Mouse (Mus musculus) G1E (cell line): ENCODE results near the gene Pcbp1. TPM values are rescaled to one million over a fixed set of nuclear protein-coding genes. Genes with fewer than 3 reads are reported as not detected.
"Not testable (repeated sequence)": the region's sequence is repeated elsewhere in the genome, so short reads cannot be mapped to it uniquely, and the experiment has no call there.

Experiments
- ATAC-seq: 2 replicates; pipeline ENCODE4 v1.8.0; 2016; ENCODE audit warnings: mild to moderate bottlenecking; ENCODE audit not compliant: insufficient number of reproducible peaks, poor library complexity, low FRiP score, severe bottlenecking; ENCODE audit errors: extremely low read depth
- DNase-seq: peaks from one replicate; pipeline ENCODE4 v3.0.0; 2012; ENCODE audit warnings: low spot score
- H3K27me3 ChIP-seq: 2 replicates; pipeline ENCODE4 v1.6.1; 2012; ENCODE audit warnings: mild to moderate bottlenecking, low read length, inconsistent platforms; ENCODE audit not compliant: insufficient read depth
- H3K36me3 ChIP-seq: replicated peaks from 2 replicates; pipeline ENCODE3; 2012; ENCODE audit warnings: mild to moderate bottlenecking, inconsistent platforms
- H3K4me1 ChIP-seq: 2 replicates; pipeline ENCODE4 v1.6.1; 2012; ENCODE audit warnings: low read depth, low read length, inconsistent platforms, mixed read lengths; ENCODE audit not compliant: insufficient read depth
- H3K4me3 ChIP-seq: 2 replicates; pipeline ENCODE4 v1.5.1; 2012; ENCODE audit warnings: low read depth, mild to moderate bottlenecking, inconsistent platforms, low read length, moderate library complexity, mixed read lengths
- H3K9me3 ChIP-seq: replicated peaks from 2 replicates; pipeline ENCODE4 v1.6.1; 2012; ENCODE audit warnings: inconsistent platforms
- CTCF ChIP-seq: IDR thresholded peaks from 2 replicates; pipeline ENCODE4 v1.5.1; 2012; ENCODE audit warnings: low read depth, low read length, inconsistent platforms, mixed read lengths
- GATA1 ChIP-seq: IDR thresholded peaks from 2 replicates; pipeline ENCODE4 v1.6.1; 2012; ENCODE audit warnings: borderline replicate concordance, low read length, inconsistent platforms, mixed read lengths
- GATA2 ChIP-seq: IDR thresholded peaks from 2 replicates; pipeline ENCODE4 v1.6.1; 2012; ENCODE audit warnings: low read depth, low read length, inconsistent platforms, borderline replicate concordance
- POLR2AphosphoS5 ChIP-seq: IDR thresholded peaks from 2 replicates; pipeline ENCODE4 v1.6.1; 2012; ENCODE audit warnings: low read depth, low read length, inconsistent platforms; ENCODE audit not compliant: insufficient replicate concordance
- TAL1 ChIP-seq: conservative IDR thresholded peaks from 2 replicates; pipeline ENCODE4 v1.6.1; 2012; ENCODE audit warnings: low read depth, low read length, inconsistent platforms, mixed read lengths
- polyA plus RNA-seq: library from polyadenylated mRNA; stranded (reverse); fragments of >175 nt; gene quantifications from 2 replicates; pipeline ENCODE4 v1.2.3, GENCODE M21; 2012
- total RNA-seq, 2 experiments: library from RNA; stranded (forward) in 1 of 2; stranded (reverse) in 1 of 2; fragments of 200-1000 nt in 1 of 2; fragments of >200 nt in 1 of 2; fragmentation: Nextera tagmentation in 1 of 2; gene quantifications; 2 replicates each; pipeline ENCODE4 v1.2.3; 2014 to 2017

Gene Pcbp1
- total RNA-seq (2014; fragmentation: Nextera tagmentation) (190 and 191 TPM in 2 replicates), total RNA-seq (2017) (94.9 and 101 TPM in 2 replicates), polyA plus RNA-seq (1,039 and 1,367 TPM in 2 replicates)

- H3K9me3 ChIP-seq = no peaks in the 10 kb centered on the region
- no peaks in the 10 kb centered on the region for H3K27me3 ChIP-seq
- H3K36me3 ChIP-seq = peaks cover 48% of the 10 kb centered on the region
- DNase-seq (peak; percentile 83), ATAC-seq (peak; percentile 43)
- peak within 1 kb of the TSS; percentile 84 for H3K4me3 ChIP-seq
- peaks cover 34% of the 10 kb centered on the region for H3K4me1 ChIP-seq
- no peak for TF ChIP-seq TAL1
- no peak for TF ChIP-seq POLR2AphosphoS5
- no peak for TF ChIP-seq CTCF
- TF ChIP-seq GATA1 = no peak
- no peak for TF ChIP-seq GATA2
Observed at GRCm38 (mm10) chr6:86526032-86526960, at the start of gene Pcbp1. Gene Pcbp1 (minus strand): TSS chr6:86526321.

GRCm38 (mm10) chr6:86574495-86574894 lies 48.4 kb upstream of the Pcbp1 start:
- Histone ChIP-seq H3K4me1 (peaks cover 19% of the 10 kb centered on the region), H3K9me3 (no peaks in the 10 kb centered on the region), H3K4me3 (no peak overlapping the region), H3K36me3 (no peaks in the 10 kb centered on the region), H3K27me3 (peaks cover 31% of the 10 kb centered on the region)
- DNase-seq = no peak
- TF ChIP-seq POLR2AphosphoS5 = no peak
- TF ChIP-seq GATA1 = no peak
- no peak for TF ChIP-seq CTCF
- no peak for TF ChIP-seq GATA2
- no peak for TF ChIP-seq TAL1
- no peak for ATAC-seq

GRCm38 (mm10) chr6:86570830-86571229 lies 44.7 kb upstream of the Pcbp1 start:
- Histone ChIP-seq H3K9me3 (no peaks in the 10 kb centered on the region), H3K27me3 (peaks cover 24% of the 10 kb centered on the region), H3K36me3 (peaks cover 11% of the 10 kb centered on the region), H3K4me1 (peaks cover 19% of the 10 kb centered on the region), H3K4me3 (peak overlapping the region; percentile 18; the same call in 1 of the 2 replicates)
- no peak for DNase-seq
- no peak for ATAC-seq
- TF ChIP-seq POLR2AphosphoS5 = no peak
- no peak for TF ChIP-seq GATA2
- no peak for TF ChIP-seq TAL1
- no peak for TF ChIP-seq GATA1
- TF ChIP-seq CTCF = no peak

- H3K36me3 ChIP-seq = peaks cover 24% of the 10 kb centered on the region
- peaks cover 19% of the 10 kb centered on the region for H3K27me3 ChIP-seq
- TF ChIP-seq CTCF (no peak), POLR2AphosphoS5 (no peak), TAL1 (no peak), GATA2 (no peak), GATA1 (no peak)
- ATAC-seq (no peak), DNase-seq (no peak)
- H3K9me3 ChIP-seq = no peaks in the 10 kb centered on the region
- H3K4me3 ChIP-seq = no peak overlapping the region
- peaks cover 19% of the 10 kb centered on the region for H3K4me1 ChIP-seq
Observed at GRCm38 (mm10) chr6:86569461-86569820, 43.3 kb upstream of the Pcbp1 start.

- no peak for TF ChIP-seq GATA1
- TF ChIP-seq CTCF = no peak
- H3K36me3 ChIP-seq = peaks cover 28% of the 10 kb centered on the region
- H3K9me3 ChIP-seq = no peaks in the 10 kb centered on the region
- ATAC-seq (no peak), DNase-seq (no peak)
- H3K27me3 ChIP-seq = peaks cover 19% of the 10 kb centered on the region
- H3K4me1 ChIP-seq = peaks cover 19% of the 10 kb centered on the region
- H3K4me3 ChIP-seq = no peak overlapping the region
Observed at GRCm38 (mm10) chr6:86568816-86569460, 42.8 kb upstream of the Pcbp1 start.

GRCm38 (mm10) chr6:86565782-86566181 lies 39.7 kb upstream of the Pcbp1 start:
- H3K4me3 ChIP-seq = no peak overlapping the region
- ATAC-seq (no peak), DNase-seq (no peak)
- peaks cover 48% of the 10 kb centered on the region for H3K36me3 ChIP-seq
- no peaks in the 10 kb centered on the region for H3K9me3 ChIP-seq
- peaks cover 12% of the 10 kb centered on the region for H3K4me1 ChIP-seq
- peaks cover 7% of the 10 kb centered on the region; the same call in 1 of the 2 replicates for H3K27me3 ChIP-seq
- TF ChIP-seq GATA1 (no peak), GATA2 (no peak), TAL1 (no peak), POLR2AphosphoS5 (no peak), CTCF (no peak)

- ATAC-seq = not testable (repeated sequence)
- peaks cover 63% of the 10 kb centered on the region for H3K36me3 ChIP-seq
Observed at GRCm38 (mm10) chr6:86557182-86557581, 31.1 kb upstream of the Pcbp1 start.

More at GRCm38 (mm10) chr6:86557182-86557581, 31.1 kb upstream of the Pcbp1 start:
- not testable (repeated sequence) for H3K4me3 ChIP-seq, H3K27me3 ChIP-seq, H3K9me3 ChIP-seq, DNase-seq, H3K4me1 ChIP-seq
